Mouse (Mus musculus): ENCODE measurements around the gene Rgl1.

DNA sequence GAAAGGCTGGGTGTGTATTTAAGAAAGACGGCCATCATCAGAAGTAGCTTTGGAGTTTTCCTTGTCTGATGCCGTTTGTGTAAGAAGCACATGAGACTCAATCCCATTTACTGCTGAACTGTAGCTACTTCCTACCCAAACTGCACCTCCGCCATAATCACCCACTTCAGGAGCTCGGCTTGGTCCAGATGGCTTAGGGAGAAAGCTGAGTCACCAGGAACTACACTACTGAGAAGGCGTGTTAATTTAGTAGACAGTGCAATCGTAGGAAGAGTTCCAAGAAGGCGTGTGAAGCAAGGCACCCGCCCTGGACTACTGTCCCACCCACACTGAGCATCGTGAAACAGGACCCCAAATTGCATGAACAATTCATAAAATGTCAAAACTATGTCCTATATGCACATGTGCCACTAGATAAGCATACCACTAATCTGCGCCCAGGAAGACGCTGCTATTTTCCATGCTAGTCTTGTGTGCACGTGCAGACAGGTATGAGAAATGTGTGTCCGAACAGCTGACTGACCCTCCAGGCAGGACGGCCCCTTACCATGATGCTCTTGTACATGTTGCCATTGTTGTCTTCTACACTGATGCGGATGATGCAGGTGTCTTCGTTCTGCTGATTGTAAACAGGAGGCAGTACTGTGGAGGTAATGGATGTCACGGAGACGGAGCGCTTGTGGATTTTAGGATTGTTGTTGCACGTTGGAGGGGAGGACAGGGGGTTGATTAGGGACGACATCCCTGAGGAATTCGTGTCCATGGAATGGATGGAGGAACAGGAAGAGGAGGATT, 241.9 kb downstream of the Rgl1 start:
- TF ChIP-seq CTCF (IDR thresholded peaks at IDR 0.05; ENCODE audit: control insufficient read depth, insufficient read depth, insufficient read length) (no peak), MAX (IDR thresholded peaks at IDR 0.05) (no peak), MYOG (IDR thresholded peaks at IDR 0.05; ENCODE audit: control insufficient read depth, extremely low read depth, insufficient read length) (no peak)
